Mouse (Mus musculus) kidney, adult 2 months (tissue): ENCODE measurements around the gene Ncor2. TPM values are rescaled to one million over a fixed set of nuclear protein-coding genes. Genes with fewer than 3 reads are reported as not detected.

Experiments
- DNase-seq: peaks from one replicate; pipeline ENCODE4 v3.0.0; 2021
- H3K27ac ChIP-seq: fragments of 200-500 bp; 2 replicates; pipeline ENCODE4 v1.5.1; 2012; ENCODE audit warnings: low read depth, low read length, control low read depth, inconsistent platforms; ENCODE audit not compliant: insufficient read depth
- H3K27me3 ChIP-seq: fragments of 200-500 bp; replicated peaks from 2 replicates; pipeline ENCODE4 v1.6.1; 2012; ENCODE audit warnings: mild to moderate bottlenecking, moderate library complexity, low read length, inconsistent platforms; ENCODE audit not compliant: control insufficient read depth, insufficient read depth
- H3K36me3 ChIP-seq: fragments of 200-500 bp; 2 replicates; pipeline ENCODE4 v1.6.1; 2012; ENCODE audit warnings: mild to moderate bottlenecking, moderate library complexity, low read length, inconsistent platforms; ENCODE audit not compliant: control insufficient read depth, insufficient read depth
- H3K4me1 ChIP-seq: fragments of 200-500 bp; 2 replicates; pipeline ENCODE4 v1.6.1; 2011; ENCODE audit warnings: low read length; ENCODE audit not compliant: control insufficient read depth, insufficient read depth
- H3K4me3 ChIP-seq: fragments of 200-500 bp; 2 replicates; pipeline ENCODE4 v1.5.1; 2011; ENCODE audit warnings: mild to moderate bottlenecking, low read depth, low read length, control low read depth; ENCODE audit not compliant: insufficient read depth
- CTCF ChIP-seq: fragments of 200-500 bp; conservative IDR thresholded peaks from 2 replicates; pipeline ENCODE4 v1.5.1; 2011; ENCODE audit warnings: low read depth, mild to moderate bottlenecking, control low read depth, low read length, moderate library complexity, mixed read lengths; ENCODE audit not compliant: insufficient read depth, insufficient read length
- POLR2A ChIP-seq: fragments of 200-500 bp; IDR thresholded peaks from one replicate; pipeline ENCODE4 v1.6.1; 2011; ENCODE audit warnings: low read depth, low read length, control low read depth
- WGBS: fragments of 180-500 bp; shearing (Covaris S2); methylation state at CpG from one replicate; pipeline ENCODE4 v1.1.7; 2018; 5-methylcytosine and 5-hydroxymethylcytosine counted together
- polyA plus RNA-seq: library from polyadenylated mRNA; depleted of rRNA; stranded (reverse); fragments of >200 nt; gene quantifications from 2 replicates; pipeline ENCODE4 v1.2.3, GENCODE M21; 2012

The Ncor2 gene
- polyA plus RNA-seq, 1 experiment, result 38.8 TPM

DNA sequence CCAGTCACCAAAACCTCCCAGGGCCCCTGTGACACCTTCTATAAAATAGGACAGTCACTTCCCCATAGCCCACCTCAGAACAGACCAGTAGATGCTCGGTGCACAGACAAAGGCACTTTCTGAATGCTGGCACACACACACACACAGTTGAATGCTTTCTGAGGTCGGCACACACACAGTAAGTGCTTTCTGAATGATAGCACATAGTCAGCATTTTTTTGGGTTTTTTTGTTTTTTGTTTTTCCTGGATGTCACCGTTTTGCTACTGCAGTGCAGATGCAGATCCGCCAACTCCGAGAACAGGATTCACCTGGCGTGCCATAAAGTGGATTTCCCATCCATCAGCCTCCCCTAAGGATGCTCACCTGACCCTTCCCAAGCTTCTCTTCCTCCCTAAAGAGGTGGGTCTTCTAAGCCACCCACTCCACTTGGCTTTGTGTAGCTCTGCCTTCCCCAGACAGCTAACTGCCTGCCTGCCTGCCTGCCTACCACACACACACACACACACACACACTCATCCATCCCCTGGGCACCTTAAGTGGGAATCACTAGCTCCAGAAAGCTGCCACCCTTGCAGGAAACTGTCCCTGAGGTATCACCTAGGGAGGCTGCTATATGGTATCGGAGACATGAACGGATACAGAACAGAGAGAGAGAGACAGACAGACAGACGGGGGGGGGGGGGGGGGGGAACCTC lies 3.2 kb downstream of the Ncor2 start:
- Histone ChIP-seq H3K4me3 (no peak overlapping the region), H3K4me1 (peaks cover 46% of the 10 kb centered on the region), H3K27ac (peak overlapping the region; percentile 54; the same call in 1 of the 2 replicates), H3K27me3 (no peaks in the 10 kb centered on the region), H3K36me3 (no peaks in the 10 kb centered on the region)
- TF ChIP-seq CTCF (no peak), POLR2A (no peak)
- WGBS, result 68% methylated on average over 9 of the region's 9 CpGs
- no peak for DNase-seq

DNA sequence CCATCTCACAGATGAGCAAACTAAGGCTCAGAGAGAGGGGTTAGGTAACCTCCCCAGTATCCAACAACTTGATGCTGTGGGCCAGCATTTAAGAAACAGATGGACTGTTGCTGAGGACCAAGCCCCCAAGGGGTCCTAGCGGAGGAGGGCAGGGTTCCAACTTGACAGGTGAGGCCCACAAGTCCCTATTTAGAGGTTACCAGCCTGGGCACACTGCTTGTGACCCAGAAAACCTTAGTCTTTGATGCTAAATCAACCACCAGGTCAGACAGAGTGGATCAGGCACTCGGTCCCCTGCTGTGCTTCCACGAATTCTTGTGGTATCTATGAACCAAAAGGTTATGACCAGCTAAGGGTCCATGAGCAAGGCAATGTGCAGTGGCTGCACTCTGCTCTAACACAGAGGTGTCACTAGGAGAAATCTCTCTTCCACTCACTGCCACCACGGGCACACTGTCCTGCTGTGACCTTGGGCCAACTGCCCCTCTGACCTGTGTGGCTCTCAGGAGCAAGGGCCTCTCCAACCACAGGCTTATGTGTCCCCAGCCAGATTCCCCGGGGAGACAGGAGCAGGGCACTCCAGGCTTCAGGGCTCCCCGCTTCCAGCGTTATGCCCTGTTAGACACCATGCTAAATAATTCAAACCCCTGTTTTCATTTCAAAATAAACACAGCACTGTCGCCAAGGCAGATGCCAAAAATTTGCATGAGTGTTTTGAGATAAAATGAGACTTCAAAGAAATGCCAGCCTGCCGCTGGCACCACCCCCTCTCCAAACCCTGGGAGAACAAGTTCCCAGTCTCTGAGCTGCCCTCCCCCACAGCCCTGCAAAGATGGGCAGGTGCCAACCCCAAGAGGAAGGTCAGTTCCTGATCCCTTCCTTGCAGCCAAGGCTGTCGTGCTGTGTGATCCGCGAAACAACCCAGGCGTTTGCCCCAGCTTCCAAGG lies 4.0 kb downstream of the Ncor2 start:
- WGBS, result 23% methylated on average over 13 of the region's 13 CpGs
- H3K4me3 ChIP-seq, result no peak overlapping the region
- TF ChIP-seq POLR2A (no peak), CTCF (no peak)
- no peaks in the 10 kb centered on the region for H3K36me3 ChIP-seq
- no peaks in the 10 kb centered on the region for H3K27me3 ChIP-seq
- peak overlapping the region; percentile 75 for H3K27ac ChIP-seq
- H3K4me1 ChIP-seq, result peaks cover 50% of the 10 kb centered on the region
- DNase-seq, result peak; percentile 92

GRCm38 (mm10) chr5:125173868-125174267 lies 5.2 kb downstream of the Ncor2 start:
- Histone ChIP-seq H3K36me3 (no peaks in the 10 kb centered on the region), H3K27ac (no peak overlapping the region), H3K4me1 (peaks cover 56% of the 10 kb centered on the region), H3K27me3 (no peaks in the 10 kb centered on the region), H3K4me3 (no peak overlapping the region)
- 86% methylated on average over 1 of the region's 1 CpGs for WGBS
- DNase-seq, result no peak
- no peak for TF ChIP-seq POLR2A
- no peak for TF ChIP-seq CTCF

GRCm38 (mm10) chr5:125172831-125173615 lies 6.0 kb downstream of the Ncor2 start:
- peak; percentile 79 for DNase-seq
- peaks cover 58% of the 10 kb centered on the region for H3K4me1 ChIP-seq
- TF ChIP-seq CTCF, result no peak
- no peak for TF ChIP-seq POLR2A
- no peaks in the 10 kb centered on the region for H3K36me3 ChIP-seq
- WGBS, result 49% methylated on average over 12 of the region's 12 CpGs
- H3K4me3 ChIP-seq, result no peak overlapping the region
- peak overlapping the region; percentile 1; the same call in 1 of the 2 replicates for H3K27ac ChIP-seq
- no peaks in the 10 kb centered on the region for H3K27me3 ChIP-seq

DNA sequence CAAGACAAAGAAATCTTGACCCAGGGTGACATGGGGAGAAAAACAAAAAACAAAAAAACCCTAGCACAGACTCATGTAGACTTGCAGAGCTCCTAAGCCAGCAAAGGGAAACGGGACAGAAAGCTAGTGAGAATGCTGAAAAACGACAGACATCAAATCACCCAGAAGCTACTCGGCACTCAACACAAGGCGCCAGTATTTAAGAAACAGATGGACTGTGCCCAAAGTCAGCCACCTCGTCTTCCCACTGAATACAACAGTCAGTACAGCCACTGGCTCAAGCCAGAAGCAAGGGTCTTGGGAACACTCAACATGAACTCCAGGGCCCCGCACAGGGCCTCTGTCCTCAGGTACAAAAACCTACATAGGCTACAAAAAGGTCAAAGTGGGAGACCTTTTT lies 7.8 kb downstream of the Ncor2 start:
- Histone ChIP-seq H3K27me3 (no peaks in the 10 kb centered on the region), H3K4me1 (peaks cover 59% of the 10 kb centered on the region), H3K36me3 (no peaks in the 10 kb centered on the region), H3K27ac (no peak overlapping the region), H3K4me3 (no peak overlapping the region)
- 57% methylated on average over 6 of the region's 6 CpGs for WGBS
- TF ChIP-seq POLR2A (no peak), CTCF (no peak)
- no peak for DNase-seq

GRCm38 (mm10) chr5:125170107-125170842 lies 8.7 kb downstream of the Ncor2 start:
- TF ChIP-seq POLR2A, result no peak
- TF ChIP-seq CTCF, result no peak
- Histone ChIP-seq H3K27me3 (no peaks in the 10 kb centered on the region), H3K27ac (no peak overlapping the region), H3K36me3 (no peaks in the 10 kb centered on the region), H3K4me3 (no peak overlapping the region), H3K4me1 (peaks cover 54% of the 10 kb centered on the region)
- DNase-seq, result peak; percentile 41
- WGBS, result 65% methylated on average over 11 of the region's 11 CpGs
